Mouse (Mus musculus): ENCODE results near the gene Nufip1.

Gene Nufip1

GRCm38 (mm10) chr14:76110396-76111221 lies at the start of gene Nufip1, which contains the start of gene Gpalpp1:
TSS of gene Nufip1 (plus strand) at chr14:76110891.
TSS of gene Gpalpp1 (minus strand) at chr14:76110760.
- TF ChIP-seq GATA4 (IDR thresholded peaks at IDR 0.05; ENCODE audit: insufficient replicate concordance, low read length) = no peak; the same call in 1 of the 2 replicates

GRCm38 (mm10) chr14:76067237-76067636 lies 43.5 kb upstream of the Nufip1 start:
- TF ChIP-seq GATA4 (IDR thresholded peaks at IDR 0.05; ENCODE audit: insufficient replicate concordance, low read length) = no peak

GRCm38 (mm10) chr14:76068296-76068695 lies 42.4 kb upstream of the Nufip1 start:
- no peak for TF ChIP-seq GATA4 (IDR thresholded peaks at IDR 0.05; ENCODE audit: insufficient replicate concordance, low read length)

- TF ChIP-seq GATA4 (IDR thresholded peaks at IDR 0.05; ENCODE audit: insufficient replicate concordance, low read length) = no peak
Measured at GRCm38 (mm10) chr14:76069296-76069695, 41.4 kb upstream of the Nufip1 start.

GRCm38 (mm10) chr14:76072626-76073025 lies 38.1 kb upstream of the Nufip1 start:
- no peak for TF ChIP-seq GATA4 (IDR thresholded peaks at IDR 0.05; ENCODE audit: insufficient replicate concordance, low read length)

GRCm38 (mm10) chr14:76074206-76074605 lies 36.5 kb upstream of the Nufip1 start:
- TF ChIP-seq GATA4 (IDR thresholded peaks at IDR 0.05; ENCODE audit: insufficient replicate concordance, low read length) = no peak

- no peak for TF ChIP-seq GATA4 (IDR thresholded peaks at IDR 0.05; ENCODE audit: insufficient replicate concordance, low read length)
Measured at GRCm38 (mm10) chr14:76075721-76076120, 35.0 kb upstream of the Nufip1 start.

- no peak for TF ChIP-seq GATA4 (IDR thresholded peaks at IDR 0.05; ENCODE audit: insufficient replicate concordance, low read length)
Measured at GRCm38 (mm10) chr14:76076602-76077001, 34.1 kb upstream of the Nufip1 start.

GRCm38 (mm10) chr14:76077088-76077491 lies 33.6 kb upstream of the Nufip1 start:
- TF ChIP-seq GATA4 (IDR thresholded peaks at IDR 0.05; ENCODE audit: insufficient replicate concordance, low read length) = no peak

GRCm38 (mm10) chr14:76081451-76081850 lies 29.2 kb upstream of the Nufip1 start:
- TF ChIP-seq GATA4 (IDR thresholded peaks at IDR 0.05; ENCODE audit: insufficient replicate concordance, low read length) = no peak

- no peak for TF ChIP-seq GATA4 (IDR thresholded peaks at IDR 0.05; ENCODE audit: insufficient replicate concordance, low read length)
Measured at GRCm38 (mm10) chr14:76082086-76082636, 28.5 kb upstream of the Nufip1 start.

- TF ChIP-seq GATA4 (IDR thresholded peaks at IDR 0.05; ENCODE audit: insufficient replicate concordance, low read length) = no peak
Measured at GRCm38 (mm10) chr14:76084188-76084587, 26.5 kb upstream of the Nufip1 start.

GRCm38 (mm10) chr14:76097244-76097643 lies 13.4 kb upstream of the Nufip1 start:
- TF ChIP-seq GATA4 (IDR thresholded peaks at IDR 0.05; ENCODE audit: insufficient replicate concordance, low read length) = no peak

- no peak for TF ChIP-seq GATA4 (IDR thresholded peaks at IDR 0.05; ENCODE audit: insufficient replicate concordance, low read length)
Measured at GRCm38 (mm10) chr14:76097815-76098214, 12.9 kb upstream of the Nufip1 start.

GRCm38 (mm10) chr14:76099543-76099942 lies 11.1 kb upstream of the Nufip1 start:
- no peak for TF ChIP-seq GATA4 (IDR thresholded peaks at IDR 0.05; ENCODE audit: insufficient replicate concordance, low read length)

GRCm38 (mm10) chr14:76115744-76116143 lies 5.1 kb downstream of the Nufip1 start:
- no peak for TF ChIP-seq GATA4 (IDR thresholded peaks at IDR 0.05; ENCODE audit: insufficient replicate concordance, low read length)

Measured in liver, adult (tissue).